In the genomic region with DNA sequence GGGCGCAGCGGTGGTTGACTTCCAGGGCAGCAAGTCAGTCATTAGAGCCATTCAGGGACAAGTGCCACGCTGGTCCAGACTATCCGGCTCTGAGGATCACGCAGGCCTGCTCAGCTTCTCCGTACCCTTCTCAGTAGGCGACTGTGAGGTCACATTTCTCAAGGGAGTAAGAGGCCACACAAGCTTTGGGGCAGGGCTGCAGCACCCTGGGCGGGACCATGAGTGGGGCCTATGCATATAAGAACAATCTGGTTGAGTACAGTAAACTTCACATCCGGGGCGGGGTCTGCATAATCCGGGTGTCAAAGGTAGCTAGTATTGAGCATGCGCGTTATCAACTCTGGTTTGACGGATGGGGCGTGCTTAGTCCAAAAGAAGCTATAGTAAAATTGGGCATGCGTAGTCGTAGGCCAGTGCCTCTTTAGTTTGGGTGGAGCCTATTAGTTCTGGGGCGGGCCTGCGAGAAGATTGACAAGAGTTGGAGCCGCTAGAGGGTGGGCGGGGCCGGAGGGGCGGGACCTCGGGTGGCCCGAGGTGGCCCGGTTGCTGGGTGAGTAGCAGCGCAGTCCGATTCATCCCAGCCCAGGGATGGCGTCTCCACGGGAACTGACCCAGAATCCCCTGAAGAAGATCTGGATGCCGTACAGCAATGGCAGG, we compare ENCODE assay signal across 8 mouse cellular contexts. TPM values are rescaled to one million over a fixed set of nuclear protein-coding genes. Genes with fewer than 3 reads are reported as not detected.
DNase-seq lines count a peak whose midpoint lies in the region; ATAC-seq and TF ChIP-seq lines count a peak whose summit lies in the region.

A gene (plus strand): TSS at position 351 of the 657 bp plus-strand sequence.

- TF ChIP-seq POLR2A in heart, adult 2 months (IDR thresholded peaks at IDR 0.05; ENCODE audit: insufficient read depth, low read depth, low read length) = peak; percentile 98

- peak within 1 kb of the TSS; percentile 93 for H3K27ac ChIP-seq in embryonic facial prominence, embryonic 14.5 days (replicated peaks; ENCODE audit: low read depth, low read length)
- peak within 1 kb of the TSS; percentile 64 for H3K27ac ChIP-seq in heart, adult 2 months
- peak within 1 kb of the TSS; percentile 90 for H3K27ac ChIP-seq in limb, embryonic 13.5 days
- peak within 1 kb of the TSS; percentile 77 for H3K27ac ChIP-seq in midbrain, embryonic 16.5 days (ENCODE audit: low read length)

- peak; percentile 100 for DNase-seq in 3T3-L1 (ENCODE audit: low read depth, low spot score)
- DNase-seq in adrenal gland, postnatal 4 days (ENCODE audit: low spot score in 2 of 2) = peak; percentile 76 to 91
- DNase-seq in embryonic facial prominence, embryonic 14.5 days (ENCODE audit: low spot score) = peak; percentile 100
- DNase-seq in heart, adult 2 months = peak; percentile 91 to 98
- peak; percentile 99 to 100 for DNase-seq in kidney, adult 8-10 months
- DNase-seq in spleen, postnatal 10 days (ENCODE audit: low spot score in 2 of 2) = peak; percentile 77 to 95

- H3K4me2 ChIP-seq in embryonic facial prominence, embryonic 14.5 days (ENCODE audit: low read depth, low read length) = peak within 1 kb of the TSS; percentile 89
- H3K4me2 ChIP-seq in limb, embryonic 13.5 days (replicated peaks) = peak within 1 kb of the TSS; percentile 87
- H3K4me2 ChIP-seq in midbrain, embryonic 16.5 days (ENCODE audit: low read length) = peak within 1 kb of the TSS; percentile 62

- 1% methylated on average over 30 of the region's 31 CpGs for WGBS in embryonic facial prominence, embryonic 14.5 days
- under 1% methylated on average over 31 of the region's 31 CpGs for WGBS in heart, adult 2 months
- 1% methylated on average over 31 of the region's 31 CpGs for WGBS in limb, embryonic 13.5 days
- 1% methylated on average over 31 of the region's 31 CpGs for WGBS in midbrain, embryonic 16.5 days

- peak within 1 kb of the TSS; percentile 63 for H3K4me3 ChIP-seq in embryonic facial prominence, embryonic 14.5 days (ENCODE audit: low read depth, low read length)
- peak within 1 kb of the TSS; percentile 56 for H3K4me3 ChIP-seq in heart, adult 2 months
- H3K4me3 ChIP-seq in limb, embryonic 13.5 days = peak within 1 kb of the TSS; percentile 62
- peak within 1 kb of the TSS; percentile 77 for H3K4me3 ChIP-seq in midbrain, embryonic 16.5 days (ENCODE audit: low read depth, low read length)

- intact Hi-C loops in heart, adult 2 months (cut with DNase I) = no loop called here

- no peaks in the 10 kb centered on the region for H3K79me2 ChIP-seq in heart, adult 2 months (replicated peaks; ENCODE audit: control insufficient read depth, insufficient read depth, low read length)

- TF ChIP-seq CTCF in heart, adult 2 months (IDR thresholded peaks at IDR 0.05) = no peak

- TF ChIP-seq EP300 in heart, adult 2 months (IDR thresholded peaks at IDR 0.05; ENCODE audit: insufficient read depth, low read depth, low read length) = peak; percentile 62; the same call in 1 of the 2 replicates

- peaks cover 23% of the 10 kb centered on the region for H3K4me1 ChIP-seq in embryonic facial prominence, embryonic 14.5 days (ENCODE audit: control insufficient read depth, insufficient read depth, low read length)
- H3K4me1 ChIP-seq in heart, adult 2 months (ENCODE audit: control insufficient read depth, insufficient read depth, low read length) = peaks cover 10% of the 10 kb centered on the region
- H3K4me1 ChIP-seq in limb, embryonic 13.5 days = peaks cover 47% of the 10 kb centered on the region
- peaks cover 16% of the 10 kb centered on the region for H3K4me1 ChIP-seq in midbrain, embryonic 16.5 days (ENCODE audit: control insufficient read depth, insufficient read depth, low read length)

- H3K9me3 ChIP-seq in embryonic facial prominence, embryonic 14.5 days (ENCODE audit: control insufficient read depth, low read length) = no peaks in the 10 kb centered on the region
- no peaks in the 10 kb centered on the region for H3K9me3 ChIP-seq in limb, embryonic 13.5 days
- no peaks in the 10 kb centered on the region for H3K9me3 ChIP-seq in midbrain, embryonic 16.5 days (replicated peaks; ENCODE audit: control insufficient read depth, low read length, poor library complexity, severe bottlenecking)

- H3K27me3 ChIP-seq in embryonic facial prominence, embryonic 14.5 days (replicated peaks; ENCODE audit: control insufficient read depth, insufficient read depth, low read length) = no peaks in the 10 kb centered on the region
- H3K27me3 ChIP-seq in heart, adult 2 months (ENCODE audit: control insufficient read depth, insufficient read depth, low read length) = no peaks in the 10 kb centered on the region
- H3K27me3 ChIP-seq in limb, embryonic 13.5 days = no peaks in the 10 kb centered on the region
- H3K27me3 ChIP-seq in midbrain, embryonic 16.5 days (ENCODE audit: control insufficient read depth, insufficient read depth, low read depth, low read length) = no peaks in the 10 kb centered on the region

- peak; percentile 97 for ATAC-seq in embryonic facial prominence, embryonic 14.5 days (ENCODE audit: low read depth)
- peak; percentile 94 for ATAC-seq in limb, embryonic 13.5 days (ENCODE audit: low FRiP score, low read depth)
- ATAC-seq in midbrain, embryonic 16.5 days = peak; percentile 96

- H3K9ac ChIP-seq in embryonic facial prominence, embryonic 14.5 days (ENCODE audit: low read depth, low read length) = peak within 1 kb of the TSS; percentile 75
- H3K9ac ChIP-seq in heart, adult 2 months (ENCODE audit: low read depth, low read length) = peak within 1 kb of the TSS; percentile 58
- H3K9ac ChIP-seq in limb, embryonic 13.5 days = peak within 1 kb of the TSS; percentile 76
- H3K9ac ChIP-seq in midbrain, embryonic 16.5 days (ENCODE audit: low read depth, low read length) = peak within 1 kb of the TSS; percentile 86

- H3K36me3 ChIP-seq in embryonic facial prominence, embryonic 14.5 days (ENCODE audit: control insufficient read depth, insufficient read depth, low read length) = no peaks in the 10 kb centered on the region
- no peaks in the 10 kb centered on the region for H3K36me3 ChIP-seq in heart, adult 2 months (ENCODE audit: control insufficient read depth, insufficient read depth, low read length)
- no peaks in the 10 kb centered on the region for H3K36me3 ChIP-seq in limb, embryonic 13.5 days
- no peaks in the 10 kb centered on the region for H3K36me3 ChIP-seq in midbrain, embryonic 16.5 days (ENCODE audit: control insufficient read depth, insufficient read depth, low read length)

RNA-seq across cellular contexts. Expression of the gene that starts here (rescaled TPM):
- 1 to 10 TPM; 5.3 to 9.1 TPM for total RNA-seq in adrenal gland, postnatal 4 days (2021)
- polyA plus RNA-seq in embryonic facial prominence, embryonic 14.5 days (2014; fragmentation: Nextera tagmentation; extraction: Ambion mirVana) = 7.4 TPM in 2 replicates
- total RNA-seq in heart, adult 2 months (2021) = 1 to 10 TPM; 1.3 to 1.9 TPM
- polyA plus RNA-seq in heart, adult 2 months (2012; rRNA removed) = 7.3 and 7.4 TPM in 2 replicates
- polyA plus RNA-seq in limb, embryonic 13.5 days (2015; fragmentation: Nextera tagmentation; extraction: Ambion mirVana) = 12.3 and 14.6 TPM in 2 replicates
- polyA plus RNA-seq in midbrain, embryonic 16.5 days (2015; fragmentation: Nextera tagmentation; extraction: Ambion mirVana) = 31.5 and 31.9 TPM in 2 replicates

Comparison
In these comparisons a context has a peak if more than half of its experiments do, and no peak if none do; other contexts are left out.
1. Peak in every context shown above with its lines: DNase-seq, ATAC-seq, H3K4me3 ChIP-seq and H3K27ac ChIP-seq.